Mouse (Mus musculus): ENCODE data around the gene Zfp365.
A peak's percentile ranks its signal among the peaks of the same experiment; 100 is the strongest.

Gene Zfp365

GRCm38 (mm10) chr10:67841596-67841995 lies 70.9 kb downstream of the Zfp365 start:
- DNase-seq (ENCODE audit: low read depth, low spot score): no peak

GRCm38 (mm10) chr10:67840735-67841134 lies 71.7 kb downstream of the Zfp365 start:
- DNase-seq (ENCODE audit: low read depth, low spot score): no peak

- no peak for DNase-seq (ENCODE audit: low read depth, low spot score)
Observed at GRCm38 (mm10) chr10:67839156-67839555, 73.3 kb downstream of the Zfp365 start.

DNA sequence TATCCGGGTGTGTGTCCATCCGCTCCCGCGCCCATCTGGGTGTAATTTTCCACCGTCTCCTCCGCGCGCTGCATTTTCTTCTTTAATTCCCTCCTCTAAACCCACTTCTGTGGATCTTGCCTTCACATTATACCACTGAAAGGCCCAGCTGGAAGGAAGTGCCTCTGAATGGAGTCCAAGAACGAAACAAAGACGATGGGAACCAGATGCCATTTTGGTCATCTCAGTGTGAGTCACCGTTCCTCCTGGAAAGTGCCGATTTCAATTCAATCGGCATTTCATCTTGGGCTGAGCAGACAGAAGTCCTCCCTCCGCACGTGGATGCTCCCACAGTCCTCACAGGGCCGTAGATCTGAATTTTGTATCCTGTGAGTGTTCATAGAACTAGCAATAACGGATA lies 76.0 kb downstream of the Zfp365 start:
- peak; percentile 65 for DNase-seq (ENCODE audit: low read depth, low spot score)

Data from brain, adult 2 months (tissue).